Mouse (Mus musculus): ENCODE measurements at regions not wholly inside any gene's neighbourhood (a gene's known extent, or its start where the extent isn't known, plus 50 kb on each side); places are given as distances from the start of the nearest gene placed in this dataset.

GRCm38 (mm10) chr10:67610689-67611088 is 61.9 kb upstream of the Ado start:
- TF ChIP-seq POLR2A (IDR thresholded peaks at IDR 0.05; ENCODE audit: low read depth, low read length) (no peak), CTCF (IDR thresholded peaks at IDR 0.05; ENCODE audit: extremely low read depth, insufficient read length, insufficient replicate concordance, low read depth, low read length) (no peak)

Measured in small intestine, adult 2 months (tissue).